Mouse (Mus musculus) testis, postnatal 10 days (tissue): Measurements from ENCODE around the gene Pgc.

ENCODE experiments used
- DNase-seq: peaks from one replicate; pipeline ENCODE4 v3.0.0; 2021; ENCODE audit warnings: low spot score

The Pgc gene

DNA sequence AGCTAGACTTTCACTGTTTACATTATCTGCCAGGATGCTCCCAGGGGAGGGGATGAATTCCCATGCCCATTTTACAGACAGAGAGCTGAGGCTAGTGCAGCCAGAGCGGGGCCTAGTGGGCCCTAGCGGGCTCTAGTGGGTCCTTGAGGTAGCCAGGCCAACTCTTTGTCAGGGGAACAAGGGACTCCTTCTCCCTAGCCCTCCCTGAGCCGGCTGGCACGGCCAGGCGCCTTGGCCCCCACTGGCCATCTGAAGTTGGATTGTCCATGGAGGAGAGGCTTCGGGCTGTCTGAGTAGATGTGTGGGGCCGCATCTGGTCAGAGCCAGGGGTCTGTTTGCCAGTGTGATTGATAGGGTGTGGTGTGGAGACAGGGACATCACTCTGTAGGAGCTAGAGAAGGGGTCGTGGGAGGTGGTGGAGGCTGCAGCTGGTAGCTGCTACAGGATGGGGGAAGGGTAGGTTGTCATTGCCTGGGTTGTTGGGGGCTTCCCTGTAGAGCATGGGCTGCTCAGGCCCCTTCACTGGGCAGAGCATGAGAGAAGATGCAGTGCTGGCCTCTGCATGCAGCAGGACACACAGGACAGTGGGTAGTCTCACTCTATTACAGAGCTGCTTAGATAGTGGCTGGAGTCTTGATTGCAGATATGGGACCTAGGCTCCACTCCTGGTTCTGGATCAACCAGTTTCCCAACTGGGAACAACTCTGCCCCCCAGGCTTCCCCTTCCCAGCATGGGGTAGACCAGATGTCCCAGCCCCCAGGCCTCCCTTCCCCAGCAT lies 57.0 kb downstream of the Pgc start:
- no peak for DNase-seq
